Mouse (Mus musculus) CD4-positive, CD25-positive, alpha-beta regulatory T cell, adult 4 months (primary cell): ENCODE measurements around the gene Prps1l1. TPM values are rescaled to one million over a fixed set of nuclear protein-coding genes. Genes with fewer than 3 reads are reported as not detected.

Experiments used
- ATAC-seq: one replicate; pipeline ENCODE4 v1.8.0; 2017
- polyA plus RNA-seq, 2 experiments: library from polyadenylated mRNA; unstranded; fragments of 100-300 nt; shearing (Covaris generic); gene quantifications; one replicate each; pipeline ENCODE4 v1.2.1; 2017

Prps1l1 gene
- polyA plus RNA-seq, 2 experiments from 2014 or later: 3.5 to 4.8 TPM

GRCm38 (mm10) chr12:35027533-35027932 is 43.0 kb downstream of the Prps1l1 start:
- ATAC-seq: no peak

Other genes starting within 250 kb of the Prps1l1 start
- 1 to 10 TPM; 3.2 to 3.6 TPM for gene Hdac9, start 67.7 kb upstream of the Prps1l1 start, polyA plus RNA-seq
- 10 to 100 TPM; 25.6 to 27.6 TPM for gene Snx13, start 62.4 kb downstream of the Prps1l1 start, polyA plus RNA-seq